In the genomic region with DNA sequence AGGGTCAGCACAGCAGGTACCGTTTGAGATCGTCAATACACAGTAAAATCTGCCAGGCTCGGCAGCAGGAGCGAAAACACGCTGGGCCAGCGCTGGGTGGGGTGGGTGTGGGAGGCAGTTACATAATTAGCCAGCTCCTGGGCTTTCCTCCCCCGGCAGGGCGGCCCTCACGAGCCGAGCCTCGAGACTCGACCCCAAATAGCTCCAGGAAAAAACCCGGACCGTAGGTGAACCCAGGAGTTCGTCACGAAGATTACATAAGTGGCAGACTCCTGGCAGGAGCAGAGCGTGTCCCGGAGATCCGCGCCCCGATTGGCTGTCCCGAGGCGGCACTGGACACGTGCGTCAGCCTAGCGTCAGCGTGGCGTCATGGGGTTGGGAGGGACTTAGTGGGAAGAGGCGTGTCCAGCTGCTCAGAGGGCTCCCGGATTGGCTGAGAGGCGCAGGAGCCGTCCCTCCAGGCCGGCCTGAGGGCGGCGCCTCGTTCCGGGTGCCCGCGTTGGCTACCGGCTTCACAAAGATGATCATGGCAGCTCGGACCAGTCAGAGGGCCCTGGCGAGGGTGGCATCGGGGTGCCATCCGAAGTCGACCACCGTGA, we compare ENCODE assay signal across 8 mouse cellular contexts. TPM values are rescaled to one million over a fixed set of nuclear protein-coding genes. Genes with fewer than 3 reads are reported as not detected.
A peak's percentile ranks its signal among the peaks of the same experiment; 100 is the strongest.
DNase-seq lines count a peak whose midpoint lies in the region; ATAC-seq and TF ChIP-seq lines count a peak whose summit lies in the region.

A gene (plus strand): TSS at position 416 of the 599 bp plus-strand sequence.

- no peak for TF ChIP-seq CTCF in bone marrow, adult 2 months (IDR thresholded peaks at IDR 0.05; ENCODE audit: control insufficient read depth, insufficient read depth, low read length)
- peak; percentile 39; the same call in 1 of the 2 replicates for TF ChIP-seq CTCF in midbrain, postnatal 0 days (IDR thresholded peaks at IDR 0.05)

- no peaks in the 10 kb centered on the region for H3K9me3 ChIP-seq in embryonic facial prominence, embryonic 15.5 days (replicated peaks)
- H3K9me3 ChIP-seq in limb, embryonic 14.5 days (ENCODE audit: control insufficient read depth, low read length) = no peaks in the 10 kb centered on the region
- no peaks in the 10 kb centered on the region for H3K9me3 ChIP-seq in midbrain, postnatal 0 days (ENCODE audit: low read length)

- H3K27ac ChIP-seq in bone marrow, adult 2 months (ENCODE audit: control insufficient read depth, insufficient read depth, low read depth, low read length, poor library complexity) = peak within 1 kb of the TSS; percentile 88
- H3K27ac ChIP-seq in embryonic facial prominence, embryonic 15.5 days (replicated peaks) = peak within 1 kb of the TSS; percentile 75
- H3K27ac ChIP-seq in limb, embryonic 14.5 days (replicated peaks; ENCODE audit: low read depth, low read length) = peak within 1 kb of the TSS; percentile 58
- peak within 1 kb of the TSS; percentile 74 for H3K27ac ChIP-seq in midbrain, postnatal 0 days (ENCODE audit: low read depth, low read length)

- peaks cover 1% of the 10 kb centered on the region; the same call in 1 of the 2 replicates for H3K4me1 ChIP-seq in bone marrow, adult 2 months (ENCODE audit: control insufficient read depth, insufficient read depth, low read length)
- peaks cover 9% of the 10 kb centered on the region; the same call in 1 of the 2 replicates for H3K4me1 ChIP-seq in embryonic facial prominence, embryonic 15.5 days
- H3K4me1 ChIP-seq in limb, embryonic 14.5 days (ENCODE audit: control insufficient read depth, insufficient read depth, low read length) = no peaks in the 10 kb centered on the region; the same call in 1 of the 2 replicates
- H3K4me1 ChIP-seq in midbrain, postnatal 0 days (ENCODE audit: insufficient read depth, low read length) = no peaks in the 10 kb centered on the region

- ATAC-seq in embryonic facial prominence, embryonic 15.5 days (ENCODE audit: insufficient number of reproducible peaks, low FRiP score, low TSS enrichment, low read depth) = peak; percentile 100
- peak; percentile 100 for ATAC-seq in limb, embryonic 14.5 days (ENCODE audit: low FRiP score, low read depth)
- peak; percentile 100 for ATAC-seq in midbrain, postnatal 0 days (ENCODE audit: low FRiP score)

- peak; percentile 86 for TF ChIP-seq POLR2A in bone marrow, adult 2 months (IDR thresholded peaks at IDR 0.05; ENCODE audit: borderline replicate concordance, control insufficient read depth, low read depth, low read length)
- 0 out of 2 replicates have a peak, but pooled peaks have one; percentile 54 for TF ChIP-seq POLR2A in limb, embryonic 14.5 days (IDR thresholded peaks at IDR 0.05; ENCODE audit: borderline replicate concordance, extremely low read depth, insufficient read depth, insufficient read length)

- peak within 1 kb of the TSS; percentile 62 for H3K4me3 ChIP-seq in bone marrow, adult 2 months (replicated peaks; ENCODE audit: control insufficient read depth, low read depth, low read length)
- H3K4me3 ChIP-seq in embryonic facial prominence, embryonic 15.5 days (replicated peaks) = peak within 1 kb of the TSS; percentile 85
- H3K4me3 ChIP-seq in limb, embryonic 14.5 days (replicated peaks; ENCODE audit: low read length) = peak within 1 kb of the TSS; percentile 85
- H3K4me3 ChIP-seq in midbrain, postnatal 0 days (ENCODE audit: low read depth, low read length) = peak within 1 kb of the TSS; percentile 85

- peak within 1 kb of the TSS; percentile 56 for H3K4me2 ChIP-seq in embryonic facial prominence, embryonic 15.5 days (replicated peaks)
- H3K4me2 ChIP-seq in limb, embryonic 14.5 days (replicated peaks; ENCODE audit: low read depth, low read length, severe bottlenecking) = peak within 1 kb of the TSS; percentile 79
- H3K4me2 ChIP-seq in midbrain, postnatal 0 days (ENCODE audit: low read depth, low read length, poor library complexity, severe bottlenecking) = peak within 1 kb of the TSS; percentile 66

- under 1% methylated on average over 46 of the region's 46 CpGs for WGBS in bone marrow, adult 2 months
- WGBS in embryonic facial prominence, embryonic 15.5 days = under 1% methylated on average over 46 of the region's 46 CpGs
- under 1% methylated on average over 39 of the region's 46 CpGs for WGBS in limb, embryonic 14.5 days
- under 1% methylated on average over 40 of the region's 46 CpGs for WGBS in midbrain, postnatal 0 days

- H3K27me3 ChIP-seq in embryonic facial prominence, embryonic 15.5 days = no peaks in the 10 kb centered on the region
- H3K27me3 ChIP-seq in limb, embryonic 14.5 days (ENCODE audit: control insufficient read depth, insufficient read depth, low read length) = no peaks in the 10 kb centered on the region
- no peaks in the 10 kb centered on the region for H3K27me3 ChIP-seq in midbrain, postnatal 0 days (ENCODE audit: insufficient read depth, low read length)

- H3K36me3 ChIP-seq in embryonic facial prominence, embryonic 15.5 days = 0 out of 2 replicates have a peak, but pooled peaks cover 2% of the 10 kb centered on the region
- H3K36me3 ChIP-seq in limb, embryonic 14.5 days (ENCODE audit: control insufficient read depth, insufficient read depth, low read length) = no peaks in the 10 kb centered on the region
- H3K36me3 ChIP-seq in midbrain, postnatal 0 days (ENCODE audit: insufficient read depth, low read length) = no peaks in the 10 kb centered on the region

- H3K9ac ChIP-seq in embryonic facial prominence, embryonic 15.5 days = peak within 1 kb of the TSS; percentile 55
- H3K9ac ChIP-seq in limb, embryonic 14.5 days (ENCODE audit: low read depth, low read length, severe bottlenecking) = peak within 1 kb of the TSS; percentile 78
- peak within 1 kb of the TSS; percentile 74 for H3K9ac ChIP-seq in midbrain, postnatal 0 days (replicated peaks; ENCODE audit: low read length, poor library complexity, severe bottlenecking)

- DNase-seq in 416B (ENCODE audit: low read depth) = peak; percentile 97
- peak; percentile 99 for DNase-seq in heart, adult 8-10 months (ENCODE audit: low spot score)
- DNase-seq in kidney, adult 9 months = peak; percentile 100
- peak; percentile 97 for DNase-seq in limb, embryonic 14.5 days (ENCODE audit: low spot score)
- DNase-seq in midbrain, postnatal 0 days (ENCODE audit: low spot score) = peak; percentile 99
- DNase-seq in spleen, postnatal 14 days (ENCODE audit: low spot score in 2 of 2) = peak; percentile 97 to 99

RNA-seq across cellular contexts. Expression of the gene that starts here (rescaled TPM):
- 4.1 and 9.9 TPM in 2 replicates for polyA plus RNA-seq in bone marrow, adult 2 months (2011; ENCODE audit: insufficient read depth, insufficient read length, low replicate concordance, missing spikeins)
- polyA plus RNA-seq in embryonic facial prominence, embryonic 15.5 days (2015; fragmentation: Nextera tagmentation; extraction: Ambion mirVana) = 18.4 and 18.9 TPM in 2 replicates
- 10 to 100 TPM; 46.6 to 58.8 (median 51.8) TPM for total RNA-seq in heart, adult 8-10 months (2022)
- 12.2 and 13.0 TPM in 2 replicates for polyA plus RNA-seq in limb, embryonic 14.5 days (2012; rRNA removed)
- 19.1 and 21.2 TPM in 2 replicates for polyA plus RNA-seq in limb, embryonic 14.5 days (2014; fragmentation: Nextera tagmentation; extraction: Ambion mirVana)
- 19.7 and 25.3 TPM in 2 replicates for total RNA-seq in midbrain, postnatal 0 days (2014; rRNA removed)
- 25.9 and 26.5 TPM in 2 replicates for polyA plus RNA-seq in midbrain, postnatal 0 days (2015; fragmentation: Nextera tagmentation; extraction: Ambion mirVana)

Comparison
In these comparisons a context has a peak if more than half of its experiments do, and no peak if none do; other contexts are left out.
1. Peak in every context shown above with its lines: DNase-seq, ATAC-seq, H3K4me3 ChIP-seq and H3K27ac ChIP-seq.